Mouse (Mus musculus) ovary, adult 18-20 months (tissue): ENCODE measurements around the gene Gm37240.

ENCODE experiments used
- DNase-seq: peaks from one replicate; pipeline ENCODE4 v3.0.0; 2022; ENCODE audit warnings: low spot score, mixed read lengths

The Gm37240 gene

DNA sequence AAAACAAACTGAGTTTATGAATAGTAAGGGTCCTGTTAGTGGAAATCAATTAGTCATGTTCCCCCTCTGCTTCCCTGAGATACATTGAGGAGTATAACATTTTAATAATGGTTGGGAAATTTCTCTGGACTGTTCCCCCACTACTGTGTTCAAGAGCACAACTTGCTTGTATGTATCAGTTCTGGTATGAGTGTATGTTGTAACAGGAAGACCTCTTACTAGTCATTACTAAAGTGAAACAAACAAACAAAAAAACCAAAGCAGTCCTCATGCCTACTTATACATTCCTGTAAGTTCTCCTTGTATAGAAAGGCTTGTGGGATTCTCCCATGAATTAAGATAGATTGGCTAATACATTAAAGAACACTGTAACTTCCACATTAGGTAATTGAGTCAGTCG is 940.9 kb downstream of the Gm37240 start:
- DNase-seq = no peak

DNA sequence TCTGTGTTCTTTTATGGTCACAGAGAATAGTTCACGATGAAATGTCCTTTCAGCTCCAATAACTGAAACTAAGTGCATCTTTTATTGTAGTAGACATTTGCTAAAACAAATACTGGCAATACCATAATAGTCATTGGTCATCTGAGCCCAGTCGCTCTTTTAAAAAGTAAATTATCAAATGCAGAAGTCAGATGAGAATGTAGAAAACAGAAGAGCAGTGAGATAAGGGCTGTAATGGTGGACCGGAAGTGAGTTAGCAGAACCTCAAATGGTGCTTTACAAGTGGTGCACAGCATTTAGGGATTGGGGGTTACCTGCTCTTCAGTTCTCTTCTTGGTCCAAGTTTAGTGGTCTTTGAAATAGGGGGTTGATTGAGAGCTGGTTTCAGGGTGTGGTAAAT is 942.4 kb downstream of the Gm37240 start:
- no peak for DNase-seq

DNA sequence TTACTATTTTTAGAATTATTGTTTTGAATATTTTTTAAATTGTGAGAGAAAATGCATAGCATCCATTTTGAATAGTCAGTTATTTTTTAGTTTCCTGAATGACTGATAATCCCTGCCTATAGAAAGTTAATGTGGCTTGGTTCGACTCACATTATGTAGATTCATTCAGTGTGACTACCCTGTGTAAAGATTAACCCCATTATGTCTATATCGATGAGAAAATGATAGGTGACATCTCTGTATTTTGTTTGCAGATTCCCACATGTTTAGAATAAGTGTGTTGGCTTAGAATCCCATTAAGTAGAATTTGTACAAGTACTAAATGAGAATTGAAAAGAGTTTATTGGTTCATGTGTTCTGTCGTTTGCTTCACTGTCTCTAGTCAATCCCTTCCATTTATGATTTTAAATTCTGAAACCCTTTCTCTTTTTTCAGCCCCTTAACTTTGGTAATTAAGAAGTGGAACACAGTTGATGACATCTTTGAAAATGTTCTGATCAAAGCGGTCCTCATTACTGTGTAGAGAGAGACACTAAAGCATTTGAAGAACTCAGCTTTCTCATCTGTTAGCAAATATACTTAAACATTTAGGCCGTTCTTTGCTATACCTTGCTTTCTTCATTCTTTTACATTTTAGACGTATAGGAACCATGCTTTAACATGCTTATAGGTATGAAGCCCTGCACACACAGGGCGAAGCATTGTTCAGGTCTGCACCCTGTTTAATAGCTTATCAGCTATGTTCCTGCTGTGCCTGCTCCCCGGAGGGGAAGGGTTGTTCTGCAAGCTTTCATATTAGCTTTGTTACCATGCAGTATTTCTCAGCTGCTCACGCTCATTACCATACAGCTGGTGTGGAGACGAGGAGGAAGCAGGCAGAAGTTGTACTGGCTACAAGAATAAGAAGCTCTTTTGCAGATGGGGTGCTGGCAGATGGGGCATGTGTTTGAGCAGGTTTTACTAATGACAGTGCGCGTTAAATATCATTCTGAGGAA is 949.7 kb downstream of the Gm37240 start:
- DNase-seq = no peak

DNA sequence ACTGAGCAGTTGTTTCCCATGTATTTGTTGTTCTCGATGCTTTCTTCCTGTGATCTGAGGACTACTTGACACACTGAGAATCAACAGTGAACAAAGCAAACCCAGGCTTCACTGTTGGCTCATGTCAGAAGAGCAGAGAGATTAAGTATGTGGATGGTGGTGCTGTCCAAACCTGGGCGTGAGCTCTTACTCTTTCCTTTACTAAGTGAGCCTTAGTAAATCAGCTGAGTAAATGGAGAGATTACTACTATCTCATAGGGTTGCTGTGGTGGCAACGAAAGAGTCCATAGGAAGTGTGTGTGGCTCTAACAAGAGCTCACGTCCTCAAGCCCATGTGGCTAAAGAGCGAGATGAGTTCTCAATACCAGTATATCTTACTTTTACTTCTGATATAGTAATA is 950.4 kb downstream of the Gm37240 start:
- no peak for DNase-seq

DNA sequence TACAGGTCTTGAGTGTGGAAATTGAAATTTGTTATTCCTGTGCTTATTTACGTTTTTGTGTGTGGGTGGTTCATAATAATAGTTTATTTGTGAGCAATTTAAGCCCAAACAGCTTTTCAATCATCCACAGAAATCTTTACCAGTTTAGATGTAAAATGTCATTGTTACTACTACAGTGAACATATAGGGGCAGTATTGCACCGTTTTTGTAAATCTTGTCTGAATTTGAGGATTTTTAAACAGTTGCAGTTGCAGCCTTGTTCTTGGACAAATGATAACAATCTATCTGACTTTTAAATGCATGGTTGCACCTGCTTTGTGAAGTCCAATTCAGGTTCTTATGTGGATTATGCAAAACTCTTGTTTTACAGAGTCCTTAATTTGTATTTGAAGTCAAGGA is 951.1 kb downstream of the Gm37240 start:
- no peak for DNase-seq

DNA sequence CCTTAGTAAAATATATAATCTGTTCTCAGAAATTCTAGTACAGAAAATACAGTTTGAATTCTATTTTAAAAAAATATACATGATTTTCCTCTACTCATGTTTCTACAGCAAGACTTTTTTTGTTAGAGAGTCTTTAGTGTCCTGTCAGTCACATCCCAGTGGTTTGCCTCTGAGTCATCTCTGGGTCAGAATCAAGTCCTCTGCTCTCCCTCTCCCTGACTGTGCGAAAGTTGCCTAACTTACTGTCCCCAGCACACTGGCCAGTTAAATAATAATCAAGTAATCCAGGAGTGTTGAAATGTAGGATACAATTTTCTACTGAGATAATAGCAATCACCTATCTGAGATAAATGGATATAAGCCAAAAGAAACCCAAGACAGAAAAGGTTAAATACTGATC is 951.6 kb downstream of the Gm37240 start:
- DNase-seq = no peak

DNA sequence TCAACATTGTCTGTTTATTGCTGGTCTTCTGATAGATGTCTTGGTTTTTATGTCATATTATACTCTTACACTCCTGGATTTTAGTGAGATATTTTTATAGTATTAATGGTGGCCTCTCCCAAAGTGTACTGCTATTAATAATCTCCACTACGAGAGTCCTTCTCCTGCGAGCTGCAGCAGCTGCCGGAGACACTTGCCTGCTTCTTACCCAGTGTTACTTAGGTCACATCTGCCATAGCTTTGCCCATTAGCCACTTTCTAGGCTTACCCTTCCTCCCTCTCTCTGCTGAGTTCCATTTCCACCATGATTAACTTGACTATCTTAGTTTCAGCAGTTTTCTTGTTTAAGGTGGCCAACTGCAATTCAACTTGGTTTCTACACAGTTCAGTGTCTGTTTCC is 956.6 kb downstream of the Gm37240 start:
- DNase-seq = no peak

DNA sequence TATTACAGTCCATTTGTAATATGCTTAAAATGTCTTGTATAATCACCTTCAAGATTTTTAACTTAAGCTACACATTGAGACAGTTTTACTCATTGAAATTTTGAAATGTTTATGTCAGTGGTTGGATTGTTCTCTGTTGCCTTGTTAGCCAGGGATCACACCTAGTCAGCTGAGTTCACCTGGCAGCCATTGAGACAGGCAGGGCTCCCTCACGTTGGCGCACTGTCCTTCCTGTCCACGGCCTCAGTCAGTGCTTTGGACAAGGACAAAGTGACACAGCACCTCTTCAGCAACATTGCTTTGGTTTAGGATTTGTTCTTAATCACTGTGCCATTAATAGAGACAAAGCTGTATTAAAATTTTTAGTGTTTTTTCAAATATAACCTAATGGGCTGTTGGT is 958.1 kb downstream of the Gm37240 start:
- no peak for DNase-seq

DNA sequence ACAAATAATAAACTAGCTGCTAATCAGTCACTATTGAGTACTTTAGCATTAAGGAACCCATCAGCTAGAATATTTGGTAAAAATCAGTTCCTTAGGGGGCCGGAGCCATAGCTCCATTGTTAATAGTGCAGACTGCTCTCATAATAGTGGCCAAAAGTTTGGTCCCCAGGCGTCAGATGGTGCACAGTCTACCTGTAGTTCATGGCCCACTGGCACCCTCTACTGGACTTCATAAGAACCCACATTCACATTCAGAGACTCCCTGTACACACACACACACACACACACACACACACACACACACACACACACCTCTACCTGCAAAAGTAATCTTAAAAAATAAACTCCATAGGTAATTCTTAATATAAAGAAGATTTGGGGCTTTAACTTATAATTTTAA is 959.4 kb downstream of the Gm37240 start:
- DNase-seq = no peak

DNA sequence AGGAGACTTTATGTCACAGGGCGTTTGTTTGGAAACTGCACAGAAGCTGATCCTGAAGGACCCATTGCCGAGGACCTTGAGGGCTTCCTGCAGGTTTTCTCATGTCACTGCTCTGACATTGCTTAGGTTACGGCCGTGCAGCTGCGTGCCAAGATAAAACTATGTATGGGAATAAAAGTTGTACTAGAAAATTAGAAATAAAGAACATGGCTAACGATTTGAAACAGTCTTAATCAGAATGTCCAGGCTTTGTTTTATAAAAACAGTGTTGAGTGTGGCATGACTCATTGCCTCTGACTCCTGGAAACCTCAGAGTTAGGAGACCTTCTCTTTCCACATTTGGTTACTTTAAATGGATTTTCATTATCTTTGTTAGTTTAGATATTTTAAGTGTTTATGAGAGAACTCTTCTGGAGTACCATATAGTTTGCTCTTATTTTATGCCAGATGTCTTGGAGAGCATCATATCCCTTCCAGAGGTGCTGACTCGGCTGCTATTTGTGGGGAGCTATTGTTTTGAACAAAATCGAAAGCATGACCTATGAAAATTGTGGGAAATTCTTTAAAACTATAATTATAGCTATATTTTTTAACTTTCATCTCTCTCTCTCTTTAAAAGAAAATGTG is 960.0 kb downstream of the Gm37240 start:
- peak; percentile 3 for DNase-seq

DNA sequence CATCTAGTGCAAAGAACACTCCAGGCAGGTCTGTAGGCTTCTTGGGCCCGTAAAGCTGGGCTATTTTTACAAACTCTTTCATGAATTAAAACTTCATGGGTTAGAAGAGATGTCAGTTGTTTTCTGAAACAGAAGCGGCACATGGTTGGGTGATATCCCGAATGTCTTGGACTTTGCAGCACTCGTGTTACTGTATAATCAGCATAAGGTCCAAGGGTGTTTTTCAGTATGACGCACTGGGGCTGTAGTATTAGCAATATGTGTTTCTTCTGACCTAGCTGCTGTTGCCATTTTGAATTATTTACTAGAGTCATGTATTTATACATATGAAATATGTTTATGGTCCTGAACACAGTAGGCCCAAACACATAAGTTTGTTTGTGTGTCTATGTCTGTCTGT is 961.2 kb downstream of the Gm37240 start:
- no peak for DNase-seq

DNA sequence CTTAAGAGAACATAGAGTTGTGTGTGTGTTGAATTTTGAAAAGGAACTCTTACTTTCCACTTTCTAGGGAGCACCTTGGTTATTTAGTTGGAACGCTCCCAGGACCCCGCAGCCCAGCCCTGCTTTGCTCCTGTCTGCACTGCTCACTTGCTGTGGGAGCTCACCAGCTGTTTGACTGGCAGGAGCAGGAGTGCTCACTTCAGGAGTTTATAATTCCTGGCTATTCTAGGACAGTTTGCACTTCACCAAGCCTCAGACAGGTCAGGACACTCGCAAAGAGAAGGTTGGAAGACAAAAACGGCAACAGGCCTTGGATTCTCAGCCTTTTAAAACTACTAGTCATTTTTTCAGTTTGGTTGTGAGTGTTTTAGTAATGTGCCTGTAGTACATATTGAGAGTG is 962.1 kb downstream of the Gm37240 start:
- no peak for DNase-seq

DNA sequence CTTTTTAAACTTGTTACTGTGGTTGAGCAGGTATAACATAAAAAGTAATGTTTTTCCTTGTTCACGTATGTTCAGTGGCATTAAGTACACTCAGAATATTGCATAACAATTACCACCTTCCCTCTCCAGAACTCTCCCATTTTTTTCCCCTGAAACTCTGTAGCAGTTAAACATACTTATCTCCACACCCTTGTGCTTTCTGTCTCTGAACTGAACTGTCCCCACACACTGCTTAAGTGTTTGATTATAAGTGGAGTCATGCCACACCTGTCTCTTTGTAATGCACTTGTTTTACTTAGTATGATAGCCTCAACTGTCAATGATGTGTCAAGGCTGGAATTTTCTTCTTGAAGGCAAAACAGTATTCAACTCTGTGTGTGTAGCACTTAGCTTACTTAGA is 963.6 kb downstream of the Gm37240 start:
- DNase-seq = no peak

DNA sequence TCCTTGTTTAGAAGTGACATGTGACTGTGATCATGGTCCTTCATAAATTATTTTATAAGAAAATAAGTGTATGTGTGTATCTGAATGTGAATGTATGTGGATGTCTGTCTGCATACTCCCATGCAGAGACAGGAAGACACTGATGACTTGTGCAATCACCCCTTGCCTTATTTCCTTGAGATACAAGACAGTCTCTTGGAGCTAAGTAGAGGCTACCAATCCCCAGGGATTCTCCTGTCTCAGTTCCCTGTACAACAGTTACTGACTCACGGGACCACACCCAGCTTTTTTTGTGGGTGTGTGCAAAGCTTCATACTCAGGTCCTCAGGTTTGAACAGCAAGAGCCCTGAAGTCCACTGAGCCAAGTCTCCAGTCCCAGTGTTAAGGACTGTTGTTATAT is 964.1 kb downstream of the Gm37240 start:
- DNase-seq = no peak

DNA sequence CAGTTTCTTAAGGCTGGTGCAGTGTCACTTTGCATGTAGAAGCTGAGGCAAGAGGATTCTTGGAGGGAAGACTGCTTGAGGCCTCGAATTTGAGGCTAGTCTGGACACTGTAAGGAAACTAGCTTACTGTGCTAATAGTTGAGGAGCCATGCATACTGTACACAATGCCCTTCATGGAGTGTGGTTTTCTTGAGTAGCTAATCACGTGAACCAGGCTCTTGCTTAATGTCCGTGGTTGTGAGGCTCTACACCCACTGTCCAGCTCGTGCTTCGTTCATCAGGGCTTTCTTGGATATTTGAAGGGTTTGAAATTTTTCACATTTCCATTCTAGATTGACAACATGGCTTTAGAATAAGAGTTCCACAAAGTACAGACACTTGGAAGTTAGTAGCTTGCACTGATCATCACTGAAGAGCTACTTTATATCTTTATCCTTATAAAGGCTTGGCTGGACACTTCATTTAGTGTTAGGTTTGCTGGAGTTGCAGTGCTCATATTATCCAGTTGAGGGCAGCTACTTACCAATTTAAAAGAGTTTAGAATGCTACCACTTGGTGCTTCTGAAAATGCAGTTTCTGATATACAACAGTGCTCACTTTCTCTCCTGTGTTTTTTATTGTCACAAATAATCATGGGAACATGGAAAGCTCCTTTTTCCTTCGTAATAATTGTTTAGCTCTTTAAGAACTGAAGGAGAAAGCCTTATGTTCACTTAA is 965.5 kb downstream of the Gm37240 start:
- no peak for DNase-seq

DNA sequence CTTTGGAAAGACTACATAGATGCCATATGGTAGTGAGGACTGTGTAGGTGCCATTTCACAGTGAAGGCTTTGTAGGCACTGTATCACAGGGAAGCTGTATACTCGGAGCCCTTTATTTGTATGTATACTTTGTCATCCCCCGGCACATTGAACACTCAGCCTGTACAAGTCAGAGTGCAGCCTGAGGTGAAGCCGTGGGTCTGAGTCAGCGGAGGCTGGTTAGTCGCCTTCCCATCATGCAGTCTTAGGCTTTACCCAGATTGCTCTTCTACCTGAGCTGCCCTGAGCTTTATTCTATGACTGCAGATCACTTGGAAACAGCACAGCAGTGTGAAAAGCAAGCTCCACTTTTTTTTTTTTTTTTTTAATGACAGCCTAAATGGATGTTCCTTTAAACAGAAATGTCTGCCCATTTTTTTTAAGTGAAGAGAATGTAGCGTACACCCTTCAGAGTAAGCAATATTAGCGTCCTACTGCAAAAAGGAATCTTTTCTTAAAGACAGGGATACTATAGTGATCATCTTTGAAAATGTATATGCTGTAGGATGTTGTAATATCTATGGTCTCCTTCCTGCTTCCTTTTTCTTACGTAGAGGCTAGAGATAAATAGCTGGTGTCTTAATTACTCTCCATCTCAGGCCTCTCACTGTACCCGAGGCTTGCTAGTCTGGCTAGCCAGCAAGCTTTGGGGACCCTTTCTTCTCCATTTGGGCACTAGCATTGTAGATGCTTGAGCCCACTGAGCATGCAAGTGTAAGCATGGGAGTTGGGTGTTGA is 969.2 kb downstream of the Gm37240 start:
- no peak for DNase-seq

DNA sequence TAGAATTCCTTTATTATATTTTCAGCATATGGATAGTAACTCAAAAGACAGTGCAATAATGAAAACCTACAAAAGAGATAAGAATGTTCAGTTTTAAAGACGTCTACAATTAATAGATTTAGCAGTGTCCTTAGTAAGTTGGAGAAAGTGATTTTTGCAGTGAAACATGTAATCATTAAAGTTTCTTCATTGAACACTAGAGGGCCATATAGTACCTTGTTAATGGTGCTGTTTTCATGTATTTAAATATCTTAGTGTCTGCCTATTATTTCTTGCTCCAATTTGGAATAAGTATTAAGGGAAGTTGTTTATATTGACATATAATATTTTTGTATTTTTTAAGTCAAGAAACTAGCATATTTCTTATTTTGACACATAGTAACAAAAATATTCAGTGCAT is 973.0 kb downstream of the Gm37240 start:
- no peak for DNase-seq

DNA sequence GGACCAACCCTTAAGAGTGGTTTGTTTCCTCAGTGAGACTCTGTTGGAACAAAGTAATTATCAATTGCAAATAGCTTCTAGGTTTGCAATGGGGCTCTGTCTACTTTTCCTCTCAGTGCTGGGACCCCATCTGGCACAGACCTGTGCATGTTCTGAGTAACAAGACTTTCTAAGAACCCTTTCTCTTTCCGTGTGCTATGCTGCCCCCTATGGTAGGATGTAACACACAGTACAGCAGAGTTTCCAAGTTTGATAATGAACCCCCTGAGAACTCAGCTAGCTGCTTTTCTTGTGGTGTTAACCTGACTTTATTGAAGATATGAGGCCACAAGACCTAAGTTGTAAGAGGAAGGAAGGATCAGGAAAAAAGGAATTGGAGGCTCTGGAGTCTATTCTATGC is 980.8 kb downstream of the Gm37240 start:
- DNase-seq = no peak

DNA sequence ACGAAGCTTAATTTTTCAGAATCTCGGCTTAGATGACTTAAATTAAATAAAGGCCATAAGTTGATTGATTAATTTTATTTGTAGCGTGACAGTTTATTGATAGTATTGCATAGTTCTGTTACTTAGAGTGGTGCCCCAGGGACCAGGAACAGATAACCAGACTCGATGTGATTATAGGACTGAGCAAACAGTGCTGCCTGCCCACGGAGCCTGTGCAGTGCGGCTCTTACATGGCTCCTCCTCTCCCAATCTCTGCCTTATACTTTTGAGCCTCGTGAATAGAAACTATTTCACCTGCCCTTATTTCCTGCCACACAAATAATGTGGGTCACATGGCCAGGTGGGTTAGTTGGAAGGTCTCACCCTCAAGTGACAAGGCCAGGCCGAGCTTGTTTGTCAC is 989.4 kb downstream of the Gm37240 start:
- DNase-seq = no peak

DNA sequence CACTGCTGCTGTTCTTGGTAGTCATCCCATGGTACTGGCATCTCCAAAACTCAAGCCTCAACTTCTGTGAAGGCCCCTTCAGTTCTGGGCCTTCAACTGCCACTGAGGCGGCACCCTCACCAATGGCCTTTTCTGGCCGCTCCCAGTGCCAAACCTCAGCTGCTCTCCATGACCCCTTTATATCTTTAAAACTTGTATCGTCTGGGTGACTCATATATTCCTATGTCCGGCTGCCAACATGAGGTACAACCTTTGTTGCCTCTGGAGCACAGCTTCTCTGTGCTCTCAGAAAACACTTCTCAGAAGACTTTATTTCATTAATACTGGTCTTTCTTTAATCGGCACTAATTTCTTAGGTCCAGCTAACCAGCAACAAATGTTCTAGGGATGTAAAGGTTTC is 996.3 kb downstream of the Gm37240 start:
- no peak for DNase-seq

DNA sequence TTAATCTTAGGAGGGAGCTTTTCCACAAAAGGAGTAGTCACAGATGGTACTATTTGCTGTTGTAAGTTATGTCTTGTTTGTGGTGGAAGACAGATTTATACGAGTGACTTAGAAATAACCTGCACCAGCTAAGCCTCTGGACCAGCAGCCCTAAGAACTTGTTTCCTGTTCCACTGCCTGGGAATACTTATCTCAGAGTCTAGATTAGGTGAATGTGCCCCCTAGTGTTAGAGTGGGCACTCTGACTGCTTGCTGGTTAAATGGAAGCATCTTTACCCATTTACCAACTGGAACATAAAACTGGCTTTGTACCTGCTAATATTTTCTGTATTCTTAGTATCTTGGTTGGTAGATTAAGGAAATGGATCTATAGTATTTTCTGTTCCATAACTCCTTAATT is 997.7 kb downstream of the Gm37240 start:
- no peak for DNase-seq

DNA sequence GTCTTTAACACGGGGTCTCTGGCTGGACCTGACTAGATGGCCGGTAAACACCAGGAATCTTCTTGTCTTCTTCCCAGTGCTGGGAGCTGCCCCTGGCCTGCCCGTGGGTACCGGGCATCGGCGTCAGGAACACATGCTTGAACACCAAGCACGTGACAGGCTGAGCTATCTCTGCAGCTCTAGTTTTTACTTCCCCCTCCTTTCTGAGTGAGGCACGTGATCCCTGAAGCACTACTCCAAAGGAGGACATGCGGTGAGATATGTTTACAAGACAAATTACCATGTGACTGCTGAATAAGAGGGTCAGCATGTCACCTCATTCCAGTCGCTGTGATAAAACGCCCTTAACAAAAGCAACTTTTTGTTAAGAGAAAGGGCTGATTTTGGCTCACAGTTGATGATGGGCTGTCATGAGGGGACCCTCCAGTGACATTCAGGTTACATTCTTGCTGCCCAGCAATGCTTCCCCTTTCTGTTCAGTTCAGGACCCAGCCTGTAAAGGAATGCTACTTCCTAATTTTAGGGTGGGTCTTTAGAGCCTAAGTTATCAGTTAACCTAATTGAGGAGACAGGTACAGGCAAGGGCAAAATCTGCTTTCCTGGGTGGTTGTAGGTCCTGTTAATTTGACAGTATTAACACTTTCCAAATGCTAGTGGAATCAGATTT is 1003.4 kb downstream of the Gm37240 start:
- DNase-seq = peak; percentile 37
